Mouse (Mus musculus) spleen, adult 2 months (tissue): ENCODE measurements at regions not wholly inside any gene's neighbourhood (a gene's known extent, or its start where the extent isn't known, plus 50 kb on each side); places are given as distances from the start of the nearest gene placed in this dataset.

Experiments
- CTCF ChIP-seq: fragments of 200-500 bp; IDR thresholded peaks from 2 replicates; pipeline ENCODE4 v1.5.1; 2011; ENCODE audit warnings: mild to moderate bottlenecking, inconsistent platforms; ENCODE audit not compliant: insufficient read depth, insufficient read length, insufficient replicate concordance; ENCODE audit errors: extremely low read depth
- POLR2A ChIP-seq: fragments of 200-500 bp; IDR thresholded peaks from 2 replicates; pipeline ENCODE4 v1.6.1; 2011; ENCODE audit warnings: low read depth, low read length, inconsistent platforms

DNA sequence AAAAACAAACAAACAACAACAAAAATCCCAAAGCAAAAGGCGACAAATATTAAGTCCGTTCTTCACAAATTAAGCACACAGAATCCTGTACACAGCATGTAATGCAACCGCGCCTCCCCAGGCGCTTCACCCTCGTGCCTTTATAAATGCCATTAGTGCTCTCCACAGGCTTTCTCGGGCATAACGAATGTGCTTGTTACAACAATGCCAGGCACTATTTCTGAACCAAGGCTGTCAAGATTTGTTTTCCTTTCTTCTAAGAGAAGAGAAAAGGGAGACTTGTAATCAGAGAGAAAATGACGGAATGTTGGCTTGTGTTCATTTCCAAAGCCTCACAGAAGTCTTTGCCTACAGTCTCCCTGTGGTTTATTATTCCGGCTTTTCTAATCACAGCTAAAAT, 93.1 kb upstream of the Ogfrl1 start:
- TF ChIP-seq POLR2A = no peak
- no peak for TF ChIP-seq CTCF
